Mouse (Mus musculus) hindbrain, embryonic 14.5 days (tissue): ENCODE data around the gene Ttc7b. TPM values are rescaled to one million over a fixed set of nuclear protein-coding genes. Genes with fewer than 3 reads are reported as not detected.

Experiments
- ATAC-seq: fragments of 200-750 bp; cut with Nextera tagmentation; 2 replicates; pipeline ENCODE4 v1.8.0; 2017; ENCODE audit warnings: moderate number of reproducible peaks, mild to moderate bottlenecking, moderate TSS enrichment, moderate library complexity; ENCODE audit not compliant: low FRiP score
- DNase-seq: peaks from one replicate; pipeline ENCODE4 v3.0.0-alpha.2; 2015; ENCODE audit warnings: low spot score
- H3K27ac ChIP-seq: fragments of 300-500 bp; sonication (generic); 2 replicates; pipeline ENCODE4 v1.5.1; 2014; ENCODE audit warnings: mild to moderate bottlenecking, moderate library complexity
- H3K27me3 ChIP-seq: fragments of 300-500 bp; sonication (generic); 2 replicates; pipeline ENCODE4 v1.6.1; 2014; ENCODE audit warnings: mild to moderate bottlenecking, low read length, mixed read lengths; ENCODE audit not compliant: control insufficient read depth, insufficient read depth
- H3K36me3 ChIP-seq: fragments of 300-500 bp; sonication (generic); replicated peaks from 2 replicates; pipeline ENCODE4 v1.6.1; 2014; ENCODE audit not compliant: control insufficient read depth, insufficient read depth
- H3K4me1 ChIP-seq: fragments of 300-500 bp; sonication (generic); replicated peaks from 2 replicates; pipeline ENCODE4 v1.6.1; 2014; ENCODE audit warnings: antibody characterized with exemption, low read length, mixed read lengths; ENCODE audit not compliant: control insufficient read depth, insufficient read depth
- H3K4me2 ChIP-seq: fragments of 300-500 bp; sonication (generic); replicated peaks from 2 replicates; pipeline ENCODE4 v1.6.1; 2014; ENCODE audit warnings: mild to moderate bottlenecking, moderate library complexity
- H3K4me3 ChIP-seq: fragments of 300-500 bp; sonication (generic); replicated peaks from 2 replicates; pipeline ENCODE4 v1.5.1; 2014; ENCODE audit warnings: mild to moderate bottlenecking, low read length
- H3K9ac ChIP-seq: fragments of 300-500 bp; sonication (generic); 2 replicates; pipeline ENCODE4 v1.6.1; 2014
- H3K9me3 ChIP-seq: fragments of 300-500 bp; sonication (generic); 2 replicates; pipeline ENCODE4 v1.6.1; 2016; ENCODE audit warnings: low read length; ENCODE audit not compliant: control insufficient read depth
- WGBS: fragments of 180-500 bp; shearing (Covaris S2); extraction: QIAGEN DNeasy Blood & Tissue Kit; methylation state at CpG from one replicate; pipeline ENCODE4 v1.1.7; 2014; 5-methylcytosine and 5-hydroxymethylcytosine counted together
- polyA plus RNA-seq: library from polyadenylated mRNA; unstranded; fragments of >200 nt; fragmentation: Nextera tagmentation; extraction: Ambion mirVana; gene quantifications from 2 replicates; pipeline ENCODE4 v1.2.1, GENCODE M21; 2014

The Ttc7b gene
- polyA plus RNA-seq, 1 experiment from 2014 or later = 12.4 TPM

GRCm38 (mm10) chr12:100425028-100425427 lies 95.6 kb downstream of the Ttc7b start:
- no peak overlapping the region for H3K4me3 ChIP-seq
- no peak overlapping the region for H3K9ac ChIP-seq
- ATAC-seq (no peak), DNase-seq (no peak)
- no peaks in the 10 kb centered on the region for H3K36me3 ChIP-seq
- no peaks in the 10 kb centered on the region for H3K9me3 ChIP-seq
- H3K4me1 ChIP-seq = 0 out of 2 replicates have a peak, but pooled peaks cover 3% of the 10 kb centered on the region
- WGBS = 89% methylated on average over 6 of the region's 6 CpGs
- no peak overlapping the region for H3K4me2 ChIP-seq
- no peak overlapping the region for H3K27ac ChIP-seq
- no peaks in the 10 kb centered on the region for H3K27me3 ChIP-seq

- DNase-seq = no peak
These were observed 98.3 kb downstream of the Ttc7b start for GRCm38 (mm10) chr12:100422286-100422820.

GRCm38 (mm10) chr12:100421538-100421937 lies 99.1 kb downstream of the Ttc7b start:
- H3K9me3 ChIP-seq = no peaks in the 10 kb centered on the region
- peak; percentile 57; the same call in 1 of the 2 replicates for ATAC-seq
- DNase-seq = peak; percentile 72
- H3K27me3 ChIP-seq = no peaks in the 10 kb centered on the region
- no peaks in the 10 kb centered on the region for H3K36me3 ChIP-seq
- H3K4me1 ChIP-seq = 0 out of 2 replicates have a peak, but pooled peaks cover 3% of the 10 kb centered on the region
- no peak overlapping the region for H3K9ac ChIP-seq
- no peak overlapping the region for H3K4me2 ChIP-seq
- WGBS = 60% methylated on average over 6 of the region's 6 CpGs
- no peak overlapping the region for H3K27ac ChIP-seq
- no peak overlapping the region for H3K4me3 ChIP-seq

More at GRCm38 (mm10) chr12:100422286-100422820, 98.3 kb downstream of the Ttc7b start:
- WGBS = 76% methylated on average over 6 of the region's 6 CpGs
- Histone ChIP-seq H3K4me1 (0 out of 2 replicates have a peak, but pooled peaks cover 3% of the 10 kb centered on the region), H3K9me3 (no peaks in the 10 kb centered on the region), H3K4me3 (no peak overlapping the region), H3K27ac (no peak overlapping the region), H3K9ac (no peak overlapping the region), H3K36me3 (no peaks in the 10 kb centered on the region), H3K4me2 (no peak overlapping the region), H3K27me3 (no peaks in the 10 kb centered on the region)
- ATAC-seq = no peak

- ATAC-seq (no peak), DNase-seq (no peak)
- no peak overlapping the region for H3K27ac ChIP-seq
- 0 out of 2 replicates have a peak, but pooled peaks cover 3% of the 10 kb centered on the region for H3K4me1 ChIP-seq
- 76% methylated on average over 6 of the region's 6 CpGs for WGBS
- H3K36me3 ChIP-seq = no peaks in the 10 kb centered on the region
- H3K4me2 ChIP-seq = no peak overlapping the region
- H3K9me3 ChIP-seq = no peaks in the 10 kb centered on the region
- H3K27me3 ChIP-seq = no peaks in the 10 kb centered on the region
- no peak overlapping the region for H3K9ac ChIP-seq
- H3K4me3 ChIP-seq = no peak overlapping the region
These were observed 99.7 kb downstream of the Ttc7b start for GRCm38 (mm10) chr12:100420903-100421302.

GRCm38 (mm10) chr12:100419946-100420874 lies 100.4 kb downstream of the Ttc7b start:
- Histone ChIP-seq H3K4me2 (no peak overlapping the region), H3K9me3 (no peaks in the 10 kb centered on the region), H3K27me3 (no peaks in the 10 kb centered on the region), H3K9ac (no peak overlapping the region), H3K4me1 (0 out of 2 replicates have a peak, but pooled peaks cover 3% of the 10 kb centered on the region), H3K36me3 (peaks cover 3% of the 10 kb centered on the region; the same call in 1 of the 2 replicates), H3K4me3 (no peak overlapping the region), H3K27ac (0 out of 2 replicates have a peak overlapping the region, but pooled peaks have one; percentile 26)
- 67% methylated on average over 9 of the region's 9 CpGs for WGBS
- DNase-seq = no peak
- no peak for ATAC-seq

GRCm38 (mm10) chr12:100415802-100416201 lies 104.8 kb downstream of the Ttc7b start:
- 89% methylated on average over 6 of the region's 6 CpGs for WGBS
- 0 out of 2 replicates have a peak, but pooled peaks cover 3% of the 10 kb centered on the region for H3K4me1 ChIP-seq
- no peak for ATAC-seq

GRCm38 (mm10) chr12:100414717-100415398 lies 105.8 kb downstream of the Ttc7b start:
- Histone ChIP-seq H3K36me3 (peaks cover 21% of the 10 kb centered on the region), H3K4me1 (no peaks in the 10 kb centered on the region), H3K4me3 (no peak overlapping the region), H3K9ac (no peak overlapping the region), H3K4me2 (no peak overlapping the region), H3K27me3 (no peaks in the 10 kb centered on the region), H3K9me3 (no peaks in the 10 kb centered on the region), H3K27ac (no peak overlapping the region)
- WGBS = 70% methylated on average over 14 of the region's 14 CpGs
- ATAC-seq (no peak), DNase-seq (no peak)

More at GRCm38 (mm10) chr12:100415802-100416201, 104.8 kb downstream of the Ttc7b start:
- DNase-seq = no peak
- no peaks in the 10 kb centered on the region for H3K27me3 ChIP-seq
- no peak overlapping the region for H3K4me2 ChIP-seq
- no peak overlapping the region for H3K27ac ChIP-seq
- H3K36me3 ChIP-seq = peaks cover 21% of the 10 kb centered on the region
- no peak overlapping the region for H3K4me3 ChIP-seq
- H3K9me3 ChIP-seq = no peaks in the 10 kb centered on the region
- no peak overlapping the region for H3K9ac ChIP-seq

- ATAC-seq = no peak
- 94% methylated on average over 11 of the region's 11 CpGs for WGBS
These were observed 111.9 kb downstream of the Ttc7b start for GRCm38 (mm10) chr12:100408714-100409113.

More at GRCm38 (mm10) chr12:100408714-100409113, 111.9 kb downstream of the Ttc7b start:
- Histone ChIP-seq H3K4me2 (no peak overlapping the region), H3K4me3 (no peak overlapping the region), H3K9me3 (no peaks in the 10 kb centered on the region), H3K9ac (no peak overlapping the region), H3K36me3 (peaks cover 4% of the 10 kb centered on the region), H3K27me3 (no peaks in the 10 kb centered on the region), H3K27ac (0 out of 2 replicates have a peak overlapping the region, but pooled peaks have one; percentile 51), H3K4me1 (peaks cover 5% of the 10 kb centered on the region; the same call in 1 of the 2 replicates)
- no peak for DNase-seq
